Mouse (Mus musculus) heart, embryonic 10.5 days (tissue): ENCODE measurements around the gene Pigs. TPM values are rescaled to one million over a fixed set of nuclear protein-coding genes. Genes with fewer than 3 reads are reported as not detected.

Experiments used
- DNase-seq: peaks from one replicate; pipeline ENCODE4 v3.0.0-alpha.2; 2017; ENCODE audit warnings: low spot score
- H3K27ac ChIP-seq: fragments of 300-500 bp; sonication (generic); 2 replicates; pipeline ENCODE4 v1.5.1; 2016; ENCODE audit warnings: mild to moderate bottlenecking
- H3K27me3 ChIP-seq: fragments of 300-500 bp; sonication (generic); 2 replicates; pipeline ENCODE4 v1.6.1; 2016; ENCODE audit warnings: mild to moderate bottlenecking; ENCODE audit not compliant: poor library complexity, insufficient read depth, severe bottlenecking
- H3K36me3 ChIP-seq: fragments of 300-500 bp; sonication (generic); 2 replicates; pipeline ENCODE4 v1.6.1; 2016; ENCODE audit warnings: mild to moderate bottlenecking, moderate library complexity
- H3K4me1 ChIP-seq: fragments of 300-500 bp; sonication (generic); 2 replicates; pipeline ENCODE4 v1.6.1; 2016; ENCODE audit warnings: mild to moderate bottlenecking
- H3K4me3 ChIP-seq: fragments of 300-500 bp; sonication (generic); 2 replicates; pipeline ENCODE4 v1.5.1; 2016; ENCODE audit warnings: mild to moderate bottlenecking, moderate library complexity
- H3K9me3 ChIP-seq: fragments of 300-500 bp; sonication (generic); 2 replicates; pipeline ENCODE4 v1.6.1; 2016; ENCODE audit warnings: mild to moderate bottlenecking, moderate library complexity
- WGBS: fragments of 180-500 bp; shearing (Covaris S2); methylation state at CpG from one replicate; pipeline ENCODE4 v1.1.7; 2016; 5-methylcytosine and 5-hydroxymethylcytosine counted together
- polyA plus RNA-seq: library from polyadenylated mRNA; unstranded; fragments of >200 nt; fragmentation: Nextera tagmentation; extraction: Ambion mirVana; gene quantifications from 2 replicates; pipeline ENCODE4 v1.2.1, GENCODE M21; 2016

The Pigs gene
- polyA plus RNA-seq = 72.0 and 78.3 TPM in 2 replicates

DNA sequence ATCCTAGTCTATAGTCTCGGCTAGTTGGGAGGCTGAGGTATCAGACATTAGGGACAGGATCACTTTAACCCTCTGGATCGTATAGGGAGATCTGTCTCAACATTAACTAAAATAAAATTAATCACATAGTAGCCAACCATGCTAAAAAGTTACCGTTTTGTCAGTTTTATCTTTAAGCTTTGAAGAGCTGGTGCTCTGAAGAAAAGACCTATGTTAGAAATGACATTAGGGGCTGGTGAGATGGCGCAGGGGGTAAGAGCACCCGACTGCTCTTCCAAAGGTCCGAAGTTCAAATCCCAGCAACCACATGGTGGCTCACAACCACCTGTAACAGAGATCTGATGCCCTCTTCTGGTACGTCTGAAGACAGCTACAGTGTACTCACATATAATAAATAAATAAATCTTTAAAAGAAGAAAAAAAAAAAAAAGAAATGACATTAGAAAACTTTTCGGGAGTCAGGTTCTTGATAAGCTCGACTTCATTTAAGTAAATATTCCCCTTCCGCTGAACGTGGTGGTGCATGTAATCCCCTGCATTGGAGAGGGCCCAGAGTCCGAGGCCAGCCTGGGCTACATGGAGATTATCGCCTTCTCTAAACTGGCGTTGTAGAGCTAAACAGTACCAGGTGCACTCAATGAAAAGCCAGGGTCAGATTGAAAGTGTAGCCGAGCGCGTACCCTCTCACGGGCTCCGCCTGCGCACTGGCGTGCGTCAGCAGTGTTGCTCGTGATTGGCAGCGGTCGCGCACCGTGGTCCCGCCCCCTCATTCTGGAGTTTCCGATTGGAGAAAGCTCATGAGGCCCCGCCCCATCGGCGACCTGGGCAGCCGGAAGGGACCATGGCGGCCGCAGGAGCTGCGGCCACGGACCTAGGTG, at the start of gene Pigs:
TSS of gene Pigs (plus strand) at position 782 of the 878 bp plus-strand sequence.
- Histone ChIP-seq H3K27me3 (no peaks in the 10 kb centered on the region), H3K4me3 (peak within 1 kb of the TSS; percentile 91), H3K9me3 (no peaks in the 10 kb centered on the region), H3K27ac (peak within 1 kb of the TSS; percentile 85), H3K4me1 (peaks cover 22% of the 10 kb centered on the region), H3K36me3 (peaks cover 29% of the 10 kb centered on the region)
- DNase-seq = peak; percentile 98
- 11% methylated on average over 37 of the region's 37 CpGs for WGBS

- DNase-seq = no peak
- Histone ChIP-seq H3K4me3 (no peak overlapping the region), H3K27me3 (no peaks in the 10 kb centered on the region), H3K4me1 (no peaks in the 10 kb centered on the region), H3K36me3 (peaks cover 100% of the 10 kb centered on the region), H3K9me3 (no peaks in the 10 kb centered on the region), H3K27ac (no peak overlapping the region)
- WGBS = 80% methylated on average over 7 of the region's 7 CpGs
Measured at GRCm38 (mm10) chr11:78278853-78279252, 49.4 kb upstream of the Pigs start.

DNA sequence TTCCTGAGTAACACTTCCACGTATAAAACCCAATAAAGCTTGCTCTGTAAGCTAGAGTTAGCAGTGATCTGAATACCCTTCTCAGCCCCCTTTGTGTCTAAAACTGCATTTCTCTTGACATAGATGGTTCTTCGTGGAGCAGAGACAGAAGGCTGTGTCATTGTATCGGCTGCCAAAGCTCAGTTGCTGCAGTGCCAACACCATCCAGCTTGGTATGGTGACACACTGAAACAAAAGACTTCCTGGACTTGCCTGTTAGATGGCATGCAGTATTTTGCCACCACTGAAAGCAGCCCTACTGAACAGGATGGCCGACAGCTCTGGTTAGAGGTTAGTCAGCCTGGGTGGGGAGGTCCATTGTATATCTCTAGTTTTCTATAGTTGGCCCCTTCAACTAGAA, 48.6 kb upstream of the Pigs start:
- H3K4me3 ChIP-seq = no peak overlapping the region
- 91% methylated on average over 4 of the region's 4 CpGs for WGBS

GRCm38 (mm10) chr11:78289146-78289763, 39.0 kb upstream of the Pigs start:
- peaks cover 90% of the 10 kb centered on the region for H3K36me3 ChIP-seq
- WGBS = 90% methylated on average over 7 of the region's 7 CpGs

More for the DNA sequence above, 48.6 kb upstream of the Pigs start:
- no peaks in the 10 kb centered on the region for H3K4me1 ChIP-seq
- H3K27me3 ChIP-seq = no peaks in the 10 kb centered on the region
- no peak for DNase-seq
- peaks cover 100% of the 10 kb centered on the region for H3K36me3 ChIP-seq
- no peaks in the 10 kb centered on the region for H3K9me3 ChIP-seq
- H3K27ac ChIP-seq = no peak overlapping the region

GRCm38 (mm10) chr11:78290654-78291053, 37.6 kb upstream of the Pigs start, which contains the start of gene BC030499:
BC030499 (plus strand) TSS chr11:78290841.
- WGBS = 86% methylated on average over 4 of the region's 4 CpGs
- H3K4me1 ChIP-seq = no peaks in the 10 kb centered on the region
- H3K27ac ChIP-seq = no peak within 1 kb of the TSS
- DNase-seq = no peak
- H3K27me3 ChIP-seq = no peaks in the 10 kb centered on the region
- no peaks in the 10 kb centered on the region for H3K9me3 ChIP-seq
- peaks cover 76% of the 10 kb centered on the region for H3K36me3 ChIP-seq
- no peak within 1 kb of the TSS for H3K4me3 ChIP-seq

More at GRCm38 (mm10) chr11:78289146-78289763, 39.0 kb upstream of the Pigs start:
- DNase-seq = no peak
- no peaks in the 10 kb centered on the region for H3K27me3 ChIP-seq
- H3K27ac ChIP-seq = no peak overlapping the region
- no peaks in the 10 kb centered on the region for H3K4me1 ChIP-seq
- no peak overlapping the region for H3K4me3 ChIP-seq
- no peaks in the 10 kb centered on the region for H3K9me3 ChIP-seq

GRCm38 (mm10) chr11:78294585-78294984, 33.6 kb upstream of the Pigs start:
- Histone ChIP-seq H3K36me3 (peaks cover 39% of the 10 kb centered on the region), H3K9me3 (no peaks in the 10 kb centered on the region), H3K4me3 (no peak overlapping the region), H3K27ac (no peak overlapping the region), H3K27me3 (no peaks in the 10 kb centered on the region), H3K4me1 (no peaks in the 10 kb centered on the region)
- DNase-seq = no peak
- WGBS = 90% methylated on average over 6 of the region's 6 CpGs

DNA sequence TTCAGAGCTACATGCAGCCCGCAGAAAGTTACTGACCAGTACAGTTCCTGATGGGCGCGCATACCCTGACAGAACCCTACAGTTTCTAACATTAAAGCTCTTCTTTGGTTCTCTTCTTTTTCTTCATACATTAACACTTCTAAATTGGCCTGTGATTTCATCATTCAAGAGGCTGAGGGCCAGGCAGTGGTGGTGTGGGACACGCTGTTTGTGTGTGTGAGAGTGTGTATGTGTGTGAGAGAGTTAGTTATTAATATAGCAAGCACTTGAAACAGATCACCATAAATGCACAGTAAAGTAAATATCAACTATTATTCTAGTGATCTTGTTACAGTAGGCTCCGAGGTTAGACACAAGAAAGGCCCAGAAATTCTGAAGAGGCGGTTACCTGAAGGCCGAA, 27.3 kb upstream of the Pigs start:
- H3K27ac ChIP-seq = peak overlapping the region; percentile 95
- peak overlapping the region; percentile 93 for H3K4me3 ChIP-seq
- no peaks in the 10 kb centered on the region for H3K9me3 ChIP-seq
- H3K36me3 ChIP-seq = peaks cover 28% of the 10 kb centered on the region
- WGBS = 69% methylated on average over 7 of the region's 7 CpGs
- no peaks in the 10 kb centered on the region for H3K27me3 ChIP-seq
- no peak for DNase-seq
- peaks cover 6% of the 10 kb centered on the region; the same call in 1 of the 2 replicates for H3K4me1 ChIP-seq

DNA sequence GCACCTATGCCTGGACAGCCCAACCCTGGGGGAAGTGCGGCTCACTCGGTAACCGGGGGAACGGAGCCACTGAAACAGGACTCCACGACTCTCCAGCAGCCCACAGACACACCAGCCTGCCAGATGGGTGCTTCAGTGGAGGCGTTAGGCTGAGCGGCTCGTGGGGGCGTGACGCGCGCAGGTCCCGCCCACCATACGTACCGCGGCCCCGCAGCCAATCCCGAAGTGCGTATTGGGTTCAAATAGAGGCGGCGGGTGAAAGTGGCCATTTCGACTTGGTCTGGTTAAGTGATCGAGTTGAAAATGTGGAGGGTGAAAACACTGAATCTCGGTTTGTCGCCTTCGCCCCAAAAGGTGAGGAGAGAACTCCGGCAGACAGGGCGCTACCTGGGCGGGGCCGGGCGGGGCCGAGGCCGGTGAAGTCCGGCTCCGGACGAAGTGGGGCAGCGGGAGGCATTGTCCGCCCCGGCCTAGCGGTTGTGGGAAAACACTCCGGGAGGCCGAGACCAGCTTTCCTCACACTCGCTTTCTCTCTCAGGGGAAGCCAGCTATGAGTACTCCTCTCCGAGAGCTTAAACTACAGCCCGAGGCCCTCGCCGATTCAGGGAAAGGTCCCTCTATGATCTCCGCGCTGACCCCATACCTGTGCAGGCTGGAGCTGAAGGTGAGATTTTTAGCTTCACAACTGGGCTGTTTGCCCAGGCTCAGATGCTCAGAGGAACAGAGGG, 26.7 kb upstream of the Pigs start, which contains the start of gene Spag5:
TSS of gene Spag5 (plus strand) at position 173 of the 728 bp plus-strand sequence.
- Histone ChIP-seq H3K4me3 (peak within 1 kb of the TSS; percentile 93), H3K27ac (peak within 1 kb of the TSS; percentile 95), H3K4me1 (peaks cover 6% of the 10 kb centered on the region; the same call in 1 of the 2 replicates), H3K9me3 (no peaks in the 10 kb centered on the region), H3K36me3 (peaks cover 34% of the 10 kb centered on the region), H3K27me3 (no peaks in the 10 kb centered on the region)
- WGBS = under 1% methylated on average over 49 of the region's 49 CpGs
- DNase-seq = peak; percentile 97

DNA sequence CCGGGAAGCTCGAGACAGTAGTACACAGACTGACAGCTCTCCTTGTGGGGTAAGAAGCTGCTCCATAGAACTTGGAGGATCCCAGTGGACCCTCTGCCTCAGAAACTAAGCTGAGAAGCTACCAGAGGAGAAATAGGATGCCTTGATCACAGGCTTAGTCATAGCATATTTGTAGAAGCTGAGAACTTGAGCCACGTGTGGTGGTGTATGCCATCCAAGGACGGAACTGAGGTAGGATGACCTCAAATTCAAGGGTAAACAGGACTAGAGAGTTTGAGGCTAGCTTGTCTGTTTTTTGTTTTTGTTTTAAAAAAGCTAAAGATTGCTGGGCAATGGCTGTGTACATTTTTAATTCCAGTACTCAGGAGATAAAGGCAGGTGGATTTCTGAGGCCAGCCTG, 22.9 kb upstream of the Pigs start:
- H3K4me1 ChIP-seq = peaks cover 6% of the 10 kb centered on the region; the same call in 1 of the 2 replicates
- H3K36me3 ChIP-seq = peaks cover 67% of the 10 kb centered on the region
- WGBS = 89% methylated on average over 4 of the region's 4 CpGs
- H3K27ac ChIP-seq = no peak overlapping the region
- H3K9me3 ChIP-seq = no peaks in the 10 kb centered on the region
- no peak for DNase-seq
- H3K4me3 ChIP-seq = no peak overlapping the region
- H3K27me3 ChIP-seq = no peaks in the 10 kb centered on the region

DNA sequence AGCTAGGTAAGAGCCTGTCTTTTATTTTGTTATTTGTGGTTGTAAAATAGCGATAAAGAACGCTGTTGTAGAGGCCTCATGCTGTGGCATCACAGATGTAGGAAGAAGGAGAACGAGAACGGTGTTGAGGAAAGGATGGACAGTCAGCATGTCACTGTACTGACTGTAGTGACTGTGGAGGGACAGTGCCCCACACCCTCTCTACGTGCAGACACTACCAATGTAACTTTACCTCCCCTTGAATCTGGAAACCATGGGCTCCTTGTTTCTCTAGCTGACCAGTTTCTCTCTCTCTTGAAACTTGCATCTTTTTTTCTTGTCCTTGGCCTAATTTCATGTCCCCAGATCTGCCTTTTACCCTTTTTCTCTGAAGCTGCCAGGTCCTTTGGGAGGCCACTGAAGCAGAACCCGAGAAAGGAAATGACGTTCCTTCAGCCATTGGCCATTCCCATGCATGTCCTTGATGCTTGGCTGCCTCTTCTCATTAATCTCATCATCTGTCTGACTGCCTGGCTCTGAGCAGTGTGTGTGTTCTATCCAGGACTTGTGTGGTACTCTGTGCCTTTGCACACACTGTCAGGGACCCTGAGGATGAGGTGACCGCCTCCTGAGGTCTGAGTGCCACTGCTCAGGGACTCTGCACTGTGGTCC, 17.2 kb upstream of the Pigs start:
- Histone ChIP-seq H3K27me3 (no peaks in the 10 kb centered on the region), H3K27ac (no peak overlapping the region), H3K4me3 (no peak overlapping the region), H3K36me3 (peaks cover 89% of the 10 kb centered on the region), H3K9me3 (no peaks in the 10 kb centered on the region), H3K4me1 (no peaks in the 10 kb centered on the region)
- no peak for DNase-seq
- 93% methylated on average over 8 of the region's 8 CpGs for WGBS

- Histone ChIP-seq H3K4me1 (no peaks in the 10 kb centered on the region), H3K9me3 (no peaks in the 10 kb centered on the region), H3K4me3 (no peak overlapping the region), H3K27ac (no peak overlapping the region), H3K36me3 (peaks cover 92% of the 10 kb centered on the region), H3K27me3 (no peaks in the 10 kb centered on the region)
- WGBS = 92% methylated on average over 2 of the region's 2 CpGs
- DNase-seq = no peak
Measured at GRCm38 (mm10) chr11:78313662-78314061, 14.6 kb upstream of the Pigs start.

GRCm38 (mm10) chr11:78318411-78318810, 9.8 kb upstream of the Pigs start:
- 92% methylated on average over 2 of the region's 2 CpGs for WGBS
- Histone ChIP-seq H3K27ac (no peak overlapping the region), H3K4me3 (no peak overlapping the region), H3K27me3 (no peaks in the 10 kb centered on the region), H3K4me1 (peaks cover 15% of the 10 kb centered on the region), H3K9me3 (no peaks in the 10 kb centered on the region), H3K36me3 (peaks cover 96% of the 10 kb centered on the region)
- DNase-seq = no peak
